Mouse (Mus musculus) embryonic facial prominence, embryonic 11.5 days (tissue): ENCODE measurements around the gene Rara. TPM values are rescaled to one million over a fixed set of nuclear protein-coding genes. Genes with fewer than 3 reads are reported as not detected.
"Not testable (repeated sequence)": the region's sequence is repeated elsewhere in the genome, so short reads cannot be mapped to it uniquely, and the experiment has no call there.

Experiments
- ATAC-seq: fragments of 200-750 bp; cut with Nextera tagmentation; replicated peaks from 2 replicates; pipeline ENCODE4 v1.8.0; 2017; ENCODE audit warnings: low read depth; ENCODE audit not compliant: insufficient number of reproducible peaks, low FRiP score, low TSS enrichment
- DNase-seq: peaks from one replicate; pipeline ENCODE4 v3.0.0-alpha.2; 2015; ENCODE audit warnings: low spot score
- H3K27ac ChIP-seq: fragments of 300-500 bp; sonication (generic); replicated peaks from 2 replicates; pipeline ENCODE4 v1.5.1; 2014; ENCODE audit warnings: mild to moderate bottlenecking, low read depth, low read length, control low read depth
- H3K27me3 ChIP-seq: fragments of 300-500 bp; sonication (generic); 2 replicates; pipeline ENCODE4 v1.6.1; 2014; ENCODE audit warnings: mild to moderate bottlenecking, low read length, moderate library complexity, mixed read lengths; ENCODE audit not compliant: control insufficient read depth, insufficient read depth
- H3K36me3 ChIP-seq: fragments of 300-500 bp; sonication (generic); replicated peaks from 2 replicates; pipeline ENCODE4 v1.6.1; 2014; ENCODE audit warnings: low read depth, mild to moderate bottlenecking, low read length, moderate library complexity, mixed read lengths; ENCODE audit not compliant: control insufficient read depth, insufficient read depth
- H3K4me1 ChIP-seq: fragments of 300-500 bp; sonication (generic); 2 replicates; pipeline ENCODE4 v1.6.1; 2014; ENCODE audit warnings: low read length, mixed read lengths; ENCODE audit not compliant: control insufficient read depth, insufficient read depth
- H3K4me2 ChIP-seq: fragments of 300-500 bp; sonication (generic); 2 replicates; pipeline ENCODE4 v1.6.1; 2014; ENCODE audit warnings: low read depth, mild to moderate bottlenecking, control low read depth, low read length, moderate library complexity
- H3K4me3 ChIP-seq: fragments of 300-500 bp; sonication (generic); 2 replicates; pipeline ENCODE4 v1.5.1; 2014; ENCODE audit warnings: low read depth, low read length, control low read depth
- H3K9ac ChIP-seq: fragments of 300-500 bp; sonication (generic); replicated peaks from 2 replicates; pipeline ENCODE4 v1.6.1; 2014; ENCODE audit warnings: mild to moderate bottlenecking, control low read depth, low read length
- H3K9me3 ChIP-seq: fragments of 300-500 bp; sonication (generic); replicated peaks from 2 replicates; pipeline ENCODE4 v1.6.1; 2016; ENCODE audit warnings: mild to moderate bottlenecking, low read length, inconsistent platforms, mixed read lengths; ENCODE audit not compliant: control insufficient read depth
- WGBS: fragments of 180-500 bp; shearing (Covaris S2); extraction: QIAGEN DNeasy Blood & Tissue Kit; methylation state at CpG from one replicate; pipeline ENCODE4 v1.1.7; 2014; 5-methylcytosine and 5-hydroxymethylcytosine counted together
- polyA plus RNA-seq: library from polyadenylated mRNA; unstranded; fragments of >200 nt; fragmentation: Nextera tagmentation; extraction: Ambion mirVana; gene quantifications from 2 replicates; pipeline ENCODE4 v1.2.1, GENCODE M21; 2014

Rara gene
- polyA plus RNA-seq, 1 experiment from 2014 or later: 32.7 TPM

DNA sequence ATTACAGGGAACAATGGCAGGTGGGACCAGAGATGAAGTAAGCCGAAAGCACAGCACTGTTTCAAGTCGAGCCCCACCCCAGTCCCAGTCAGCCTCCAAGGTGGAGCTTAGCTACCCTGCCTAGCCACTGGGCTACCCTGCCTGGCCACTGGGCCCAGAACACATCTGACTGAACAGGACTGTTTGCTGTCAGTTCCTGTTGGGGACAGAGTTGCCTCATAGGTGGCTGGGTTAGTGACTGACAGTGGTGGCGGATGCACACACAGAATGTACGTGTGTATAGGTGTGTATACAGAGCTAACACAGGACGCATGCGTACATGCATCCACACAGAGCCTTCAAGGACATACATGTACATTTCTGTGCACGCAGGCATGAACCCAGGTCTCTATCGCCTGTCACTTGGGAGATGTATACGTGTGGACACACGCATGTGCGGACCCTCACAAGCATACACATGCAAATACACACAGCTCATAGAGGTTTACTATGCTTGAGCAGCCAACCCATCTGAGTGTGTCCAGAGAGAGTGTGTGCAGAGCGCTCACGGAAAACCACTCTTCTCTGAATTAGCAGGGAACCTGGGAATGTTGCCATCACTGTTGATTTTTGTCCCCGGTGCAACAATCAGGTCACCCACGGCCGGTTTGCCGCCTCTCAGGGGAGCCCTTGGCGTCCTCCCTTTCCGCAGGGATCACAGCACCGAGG, 53.8 kb downstream of the Rara start:
- no peak for DNase-seq
- Histone ChIP-seq H3K9me3 (no peaks in the 10 kb centered on the region), H3K36me3 (no peaks in the 10 kb centered on the region), H3K27me3 (peaks cover 12% of the 10 kb centered on the region; the same call in 1 of the 2 replicates), H3K9ac (peak overlapping the region; percentile 59; the same call in 1 of the 2 replicates), H3K4me3 (peak overlapping the region; percentile 62), H3K4me1 (peaks cover 7% of the 10 kb centered on the region), H3K27ac (no peak overlapping the region), H3K4me2 (peak overlapping the region; percentile 99)
- peak; percentile 32; the same call in 1 of the 2 replicates for ATAC-seq
- 40% methylated on average over 20 of the region's 20 CpGs for WGBS

GRCm38 (mm10) chr11:98981997-98982772, 54.6 kb downstream of the Rara start:
- Histone ChIP-seq H3K36me3 (no peaks in the 10 kb centered on the region), H3K27ac (no peak overlapping the region), H3K9me3 (no peaks in the 10 kb centered on the region), H3K27me3 (peaks cover 12% of the 10 kb centered on the region; the same call in 1 of the 2 replicates), H3K4me2 (peak overlapping the region; percentile 99), H3K4me3 (peak overlapping the region; percentile 62), H3K9ac (peak overlapping the region; percentile 59), H3K4me1 (peaks cover 7% of the 10 kb centered on the region)
- WGBS: under 1% methylated on average over 90 of the region's 94 CpGs
- ATAC-seq: peak; percentile 45
- DNase-seq: peak; percentile 80

GRCm38 (mm10) chr11:98982773-98983133, 55.1 kb downstream of the Rara start, which contains the start of gene Gjd3:
TSS of gene Gjd3 (minus strand) at chr11:98983016.
- WGBS: 2% methylated on average over 28 of the region's 28 CpGs
- no peak within 1 kb of the TSS for H3K27ac ChIP-seq
- peak within 1 kb of the TSS; percentile 62 for H3K4me3 ChIP-seq
- peaks cover 7% of the 10 kb centered on the region for H3K4me1 ChIP-seq
- peak within 1 kb of the TSS; percentile 59 for H3K9ac ChIP-seq
- no peaks in the 10 kb centered on the region for H3K36me3 ChIP-seq
- H3K9me3 ChIP-seq: no peaks in the 10 kb centered on the region
- ATAC-seq: no peak
- peaks cover 12% of the 10 kb centered on the region; the same call in 1 of the 2 replicates for H3K27me3 ChIP-seq
- H3K4me2 ChIP-seq: peak within 1 kb of the TSS; percentile 99
- no peak for DNase-seq

DNA sequence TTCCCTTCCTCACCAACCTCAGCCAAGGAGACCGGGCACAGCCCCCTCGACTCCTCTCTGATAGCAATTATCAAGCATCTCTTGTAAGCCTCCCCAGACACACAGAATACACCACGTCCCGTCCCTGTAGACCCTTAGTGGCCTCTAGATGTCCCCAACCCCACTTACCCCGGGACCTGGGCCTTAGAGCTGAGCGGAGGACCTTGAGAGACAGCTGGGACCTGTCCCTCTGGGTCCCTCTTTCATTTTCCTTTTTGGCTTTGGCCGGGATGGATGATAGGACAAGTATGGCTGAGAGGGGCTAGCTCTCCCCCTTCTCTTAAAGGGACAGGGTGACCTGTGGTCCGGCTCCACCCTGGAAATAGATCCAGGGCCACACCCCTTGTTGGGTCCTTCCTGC, 55.9 kb downstream of the Rara start:
- ATAC-seq (no peak), DNase-seq (no peak)
- 44% methylated on average over 8 of the region's 8 CpGs for WGBS
- Histone ChIP-seq H3K36me3 (no peaks in the 10 kb centered on the region), H3K9ac (no peak overlapping the region), H3K4me1 (peaks cover 7% of the 10 kb centered on the region), H3K27me3 (peaks cover 12% of the 10 kb centered on the region; the same call in 1 of the 2 replicates), H3K9me3 (no peaks in the 10 kb centered on the region), H3K4me2 (no peak overlapping the region), H3K4me3 (no peak overlapping the region), H3K27ac (no peak overlapping the region)

DNA sequence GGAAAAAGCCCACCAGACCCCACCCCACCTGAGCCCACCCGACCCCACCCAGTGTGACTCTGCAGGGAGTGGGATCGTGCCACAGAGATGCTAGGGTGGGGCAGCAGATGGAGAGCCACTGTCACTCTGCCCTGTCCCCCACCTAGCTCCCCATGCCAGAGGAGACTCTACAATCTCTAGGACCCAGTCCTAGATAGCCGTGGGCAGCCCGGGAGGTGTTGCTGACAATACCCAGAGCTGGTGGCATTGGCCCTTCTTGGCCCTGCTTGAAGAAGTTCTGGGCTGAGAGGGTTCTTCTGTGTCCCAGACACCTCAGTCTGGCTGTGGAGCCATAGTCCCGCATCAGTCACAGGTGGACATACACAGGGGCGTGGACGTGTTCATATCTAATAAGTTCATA, 57.9 kb downstream of the Rara start:
- H3K27ac ChIP-seq: no peak overlapping the region
- H3K27me3 ChIP-seq: peaks cover 12% of the 10 kb centered on the region; the same call in 1 of the 2 replicates
- DNase-seq: no peak
- no peaks in the 10 kb centered on the region for H3K36me3 ChIP-seq
- H3K9ac ChIP-seq: no peak overlapping the region
- H3K4me3 ChIP-seq: no peak overlapping the region
- no peaks in the 10 kb centered on the region for H3K9me3 ChIP-seq
- ATAC-seq: no peak
- 90% methylated on average over 7 of the region's 7 CpGs for WGBS
- H3K4me2 ChIP-seq: no peak overlapping the region
- peaks cover 7% of the 10 kb centered on the region for H3K4me1 ChIP-seq

DNA sequence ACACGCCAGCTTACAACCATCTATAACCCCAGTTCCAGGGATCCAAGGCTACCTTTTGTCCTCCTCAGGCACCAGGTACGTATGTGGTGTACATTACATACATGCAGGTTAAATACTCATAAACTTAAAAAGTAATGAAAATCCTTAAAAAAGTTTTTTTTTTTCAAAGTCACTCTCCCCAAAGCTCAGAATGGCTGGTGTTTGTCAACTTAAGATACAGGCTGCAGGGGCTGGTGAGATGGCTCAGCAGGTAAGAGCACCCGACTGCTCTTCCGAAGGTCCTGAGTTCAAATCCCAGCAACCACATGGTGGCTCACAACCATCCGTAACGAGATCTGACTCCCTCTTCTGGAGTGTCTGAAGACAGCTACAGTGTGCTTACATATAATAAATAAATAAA, 60.6 kb downstream of the Rara start:
- H3K4me1 ChIP-seq, ATAC-seq, H3K4me2 ChIP-seq, H3K27me3 ChIP-seq, H3K4me3 ChIP-seq, H3K9ac ChIP-seq, H3K27ac ChIP-seq, DNase-seq, H3K9me3 ChIP-seq, H3K36me3 ChIP-seq: not testable (repeated sequence)
- 96% methylated on average over 4 of the region's 6 CpGs for WGBS

DNA sequence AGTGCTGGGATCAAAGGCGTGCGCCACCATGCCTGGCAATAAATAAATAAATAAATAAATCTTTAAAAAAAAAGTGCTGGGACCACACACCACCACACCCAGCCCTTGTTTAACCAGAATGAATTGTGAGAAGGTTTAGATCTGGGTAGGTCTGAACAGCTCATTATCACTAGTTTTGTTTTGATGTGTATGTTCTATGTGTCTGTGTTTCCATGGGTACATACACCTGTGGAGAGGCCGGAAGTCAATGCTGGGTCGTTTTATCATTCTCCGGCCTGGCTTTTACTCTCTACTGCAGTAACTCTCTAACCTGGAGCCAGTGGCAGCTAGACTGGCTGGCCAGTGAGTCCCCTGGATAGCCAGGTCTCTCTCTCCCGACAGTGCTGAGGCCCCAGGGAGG, 63.2 kb downstream of the Rara start:
- Histone ChIP-seq H3K36me3 (peaks cover 22% of the 10 kb centered on the region), H3K27me3 (no peaks in the 10 kb centered on the region), H3K4me2 (no peak overlapping the region), H3K27ac (no peak overlapping the region), H3K4me1 (no peaks in the 10 kb centered on the region), H3K4me3 (no peak overlapping the region), H3K9me3 (no peaks in the 10 kb centered on the region), H3K9ac (no peak overlapping the region)
- 84% methylated on average over 6 of the region's 6 CpGs for WGBS
- ATAC-seq: no peak
- DNase-seq: no peak

GRCm38 (mm10) chr11:98995987-98996386, 68.4 kb downstream of the Rara start:
- no peak for ATAC-seq
- WGBS: 95% methylated on average over 7 of the region's 7 CpGs

More at GRCm38 (mm10) chr11:98995987-98996386, 68.4 kb downstream of the Rara start:
- H3K9ac ChIP-seq: no peak overlapping the region
- no peaks in the 10 kb centered on the region for H3K9me3 ChIP-seq
- no peaks in the 10 kb centered on the region for H3K27me3 ChIP-seq
- no peak overlapping the region for H3K4me3 ChIP-seq
- H3K36me3 ChIP-seq: peaks cover 49% of the 10 kb centered on the region
- no peak for DNase-seq
- no peak overlapping the region for H3K4me2 ChIP-seq
- H3K4me1 ChIP-seq: no peaks in the 10 kb centered on the region
- H3K27ac ChIP-seq: no peak overlapping the region
